Mouse (Mus musculus) neural tube, embryonic 11.5 days (tissue): ENCODE data around the gene Galnt6. TPM values are rescaled to one million over a fixed set of nuclear protein-coding genes. Genes with fewer than 3 reads are reported as not detected.

Experiments
- ATAC-seq: fragments of 200-750 bp; cut with Nextera tagmentation; 2 replicates; pipeline ENCODE4 v1.8.0; 2017; ENCODE audit warnings: moderate number of reproducible peaks, mild to moderate bottlenecking, moderate TSS enrichment, moderate library complexity; ENCODE audit not compliant: insufficient read depth, low FRiP score, low TSS enrichment
- DNase-seq: peaks from one replicate; pipeline ENCODE4 v3.0.0-alpha.2; 2015; ENCODE audit warnings: low spot score
- H3K27ac ChIP-seq: fragments of 300-500 bp; sonication (generic); 2 replicates; pipeline ENCODE4 v1.5.1; 2014; ENCODE audit warnings: low read depth, mild to moderate bottlenecking, low read length
- H3K27me3 ChIP-seq: fragments of 300-500 bp; sonication (generic); 2 replicates; pipeline ENCODE4 v1.6.1; 2014; ENCODE audit warnings: mild to moderate bottlenecking, low read length, mixed read lengths; ENCODE audit not compliant: control insufficient read depth, insufficient read depth
- H3K36me3 ChIP-seq: fragments of 300-500 bp; sonication (generic); 2 replicates; pipeline ENCODE4 v1.6.1; 2014; ENCODE audit warnings: mild to moderate bottlenecking, low read length, moderate library complexity, mixed read lengths; ENCODE audit not compliant: control insufficient read depth, insufficient read depth
- H3K4me1 ChIP-seq: fragments of 300-500 bp; sonication (generic); 2 replicates; pipeline ENCODE4 v1.6.1; 2014; ENCODE audit warnings: low read length, mixed read lengths; ENCODE audit not compliant: control insufficient read depth, insufficient read depth
- H3K4me2 ChIP-seq: fragments of 300-500 bp; sonication (generic); 2 replicates; pipeline ENCODE4 v1.6.1; 2014; ENCODE audit warnings: low read depth, mild to moderate bottlenecking, moderate library complexity
- H3K4me3 ChIP-seq: fragments of 300-500 bp; sonication (generic); 2 replicates; pipeline ENCODE4 v1.5.1; 2014; ENCODE audit warnings: low read depth, low read length
- H3K9ac ChIP-seq: fragments of 300-500 bp; sonication (generic); 2 replicates; pipeline ENCODE4 v1.6.1; 2014; ENCODE audit warnings: mild to moderate bottlenecking, low read length
- H3K9me3 ChIP-seq: fragments of 300-500 bp; sonication (generic); 2 replicates; pipeline ENCODE4 v1.6.1; 2016; ENCODE audit warnings: low read length; ENCODE audit not compliant: control insufficient read depth
- WGBS: fragments of 180-500 bp; shearing (Covaris S2); extraction: QIAGEN DNeasy Blood & Tissue Kit; methylation state at CpG from one replicate; pipeline ENCODE4 v1.1.7; 2014; 5-methylcytosine and 5-hydroxymethylcytosine counted together
- polyA plus RNA-seq: library from polyadenylated mRNA; unstranded; fragments of >200 nt; fragmentation: Nextera tagmentation; extraction: Ambion mirVana; gene quantifications from 2 replicates; pipeline ENCODE4 v1.2.1, GENCODE M21; 2014

Galnt6 gene
- polyA plus RNA-seq, 1 experiment from 2014 or later = 0.11 TPM

DNA sequence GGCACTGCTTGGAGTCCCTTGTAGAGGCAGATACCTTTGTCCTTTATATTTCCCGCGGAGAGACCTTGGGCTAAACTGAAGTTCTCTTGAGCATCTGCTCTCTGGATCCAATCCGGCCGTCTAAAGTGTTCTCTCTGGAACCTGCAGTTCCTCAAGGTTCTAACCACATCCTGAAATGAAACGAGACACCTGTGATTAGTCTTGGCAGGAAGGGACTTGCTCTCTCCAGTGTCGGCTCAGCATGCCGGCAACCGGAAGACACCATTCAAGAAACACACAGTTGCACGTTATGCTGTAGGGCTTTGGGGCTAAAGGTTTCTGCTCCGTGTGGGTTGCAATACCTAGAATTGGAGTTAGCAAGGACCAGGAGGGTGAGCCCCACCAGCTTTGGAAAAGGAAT, 9.1 kb downstream of the Galnt6 start:
- no peaks in the 10 kb centered on the region for H3K9me3 ChIP-seq
- no peak for DNase-seq

DNA sequence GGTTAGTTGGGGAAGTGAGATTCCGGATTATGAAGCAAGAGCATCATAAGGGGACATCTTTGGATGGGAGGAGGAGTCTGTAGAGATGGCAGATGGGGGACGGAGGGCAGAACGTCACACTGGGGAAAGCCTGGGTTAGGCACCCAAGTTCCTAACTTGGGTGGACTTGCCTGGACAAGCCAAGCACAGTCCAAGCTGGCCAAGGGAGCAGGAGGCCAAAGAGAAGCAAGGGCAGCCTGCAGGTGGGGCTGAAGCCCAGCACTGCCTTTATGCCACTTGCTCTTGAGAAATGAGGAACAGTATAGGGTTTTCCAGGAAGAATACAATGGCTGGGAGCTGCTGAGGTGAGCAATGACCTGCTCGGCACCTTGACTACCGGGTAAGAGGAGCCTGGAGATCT, 10.0 kb downstream of the Galnt6 start:
- DNase-seq (no peak), ATAC-seq (no peak)
- 93% methylated on average over 5 of the region's 5 CpGs for WGBS
- no peak overlapping the region for H3K27ac ChIP-seq
- no peaks in the 10 kb centered on the region for H3K4me1 ChIP-seq
- no peak overlapping the region for H3K9ac ChIP-seq
- H3K4me3 ChIP-seq = no peak overlapping the region
- no peaks in the 10 kb centered on the region for H3K9me3 ChIP-seq
- no peaks in the 10 kb centered on the region for H3K27me3 ChIP-seq
- H3K36me3 ChIP-seq = no peaks in the 10 kb centered on the region
- H3K4me2 ChIP-seq = no peak overlapping the region

More for the DNA sequence above, 9.1 kb downstream of the Galnt6 start:
- Histone ChIP-seq H3K4me3 (no peak overlapping the region), H3K27ac (no peak overlapping the region), H3K4me2 (no peak overlapping the region), H3K36me3 (no peaks in the 10 kb centered on the region), H3K4me1 (no peaks in the 10 kb centered on the region), H3K27me3 (no peaks in the 10 kb centered on the region), H3K9ac (no peak overlapping the region)
- WGBS = 85% methylated on average over 10 of the region's 10 CpGs
- no peak for ATAC-seq

DNA sequence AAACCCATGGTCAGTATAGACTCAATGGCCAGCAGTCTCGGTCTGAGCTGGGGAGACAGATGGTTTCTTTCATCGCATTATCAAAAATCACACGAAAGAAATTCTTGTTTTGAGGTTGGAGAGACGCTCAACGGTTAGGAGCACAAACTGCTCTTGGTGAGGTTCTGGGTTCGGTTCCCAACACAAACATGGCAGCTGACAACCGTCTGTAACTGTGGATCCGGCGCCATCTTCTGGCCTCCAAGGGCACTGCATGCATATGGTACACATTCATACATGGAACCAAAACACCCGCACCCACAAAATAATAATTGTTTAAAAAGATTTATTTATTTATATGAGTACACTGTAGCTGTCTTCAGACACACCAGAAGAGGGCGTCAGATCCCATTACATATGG, 10.6 kb downstream of the Galnt6 start:
- ATAC-seq (no peak), DNase-seq (no peak)
- no peak overlapping the region for H3K4me3 ChIP-seq
- H3K27me3 ChIP-seq = no peaks in the 10 kb centered on the region
- no peaks in the 10 kb centered on the region for H3K4me1 ChIP-seq
- H3K36me3 ChIP-seq = no peaks in the 10 kb centered on the region
- H3K27ac ChIP-seq = no peak overlapping the region
- WGBS = 78% methylated on average over 11 of the region's 11 CpGs
- no peaks in the 10 kb centered on the region for H3K9me3 ChIP-seq
- no peak overlapping the region for H3K4me2 ChIP-seq
- H3K9ac ChIP-seq = no peak overlapping the region

DNA sequence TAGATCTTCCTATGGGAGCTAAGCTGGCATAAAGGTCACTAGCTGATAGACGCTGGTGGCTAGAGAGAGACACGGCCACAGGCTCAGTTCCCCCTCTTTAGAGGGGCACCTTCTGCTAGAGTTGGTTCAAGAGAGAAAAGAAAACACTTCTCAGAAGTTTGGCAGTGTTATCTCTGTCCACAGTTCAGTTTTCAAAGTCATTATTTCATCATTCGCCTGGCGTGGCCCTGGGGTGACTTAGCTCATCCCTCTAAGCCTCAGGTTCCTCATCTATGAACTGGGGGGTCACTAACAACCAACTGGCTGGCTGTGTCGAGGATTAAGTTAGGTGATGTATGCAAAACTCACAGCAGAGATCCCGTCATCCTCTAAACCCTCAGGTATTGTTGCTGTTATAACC, 11.2 kb downstream of the Galnt6 start:
- ATAC-seq (no peak), DNase-seq (no peak)
- WGBS = 83% methylated on average over 6 of the region's 6 CpGs
- H3K4me1 ChIP-seq = no peaks in the 10 kb centered on the region
- H3K27me3 ChIP-seq = no peaks in the 10 kb centered on the region
- H3K27ac ChIP-seq = no peak overlapping the region
- no peak overlapping the region for H3K4me3 ChIP-seq
- H3K4me2 ChIP-seq = no peak overlapping the region
- H3K9ac ChIP-seq = no peak overlapping the region
- no peaks in the 10 kb centered on the region for H3K36me3 ChIP-seq
- no peaks in the 10 kb centered on the region for H3K9me3 ChIP-seq

DNA sequence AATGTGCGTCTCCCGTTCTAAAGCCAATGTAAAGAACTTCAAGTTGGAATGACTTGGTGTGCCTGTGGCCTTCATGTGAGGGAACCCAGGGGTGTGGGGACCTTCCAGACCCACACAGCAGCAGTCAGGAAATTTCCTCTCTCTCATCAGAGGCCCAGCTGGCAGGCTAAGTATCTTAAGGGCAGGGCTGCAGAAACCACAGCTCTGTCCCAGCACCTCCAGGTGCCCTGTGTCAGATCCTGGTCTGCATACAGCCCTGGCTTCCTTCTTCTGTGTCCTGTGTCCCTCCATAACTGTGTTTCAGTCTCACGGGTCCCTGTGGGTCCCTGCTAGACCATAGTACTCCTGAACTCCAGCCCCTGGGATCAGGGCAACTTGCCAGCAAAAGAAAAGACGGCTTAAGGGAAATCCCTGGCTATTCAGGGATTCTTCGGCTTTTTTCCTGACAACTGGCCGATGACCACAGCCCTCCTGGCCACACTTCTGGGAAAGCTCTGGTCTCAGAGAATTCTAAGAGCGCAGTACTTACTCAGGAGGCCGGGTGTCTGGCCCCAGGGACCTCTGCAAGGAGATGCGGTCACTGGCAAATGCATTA, 13.7 kb downstream of the Galnt6 start:
- Histone ChIP-seq H3K4me3 (no peak overlapping the region), H3K36me3 (no peaks in the 10 kb centered on the region), H3K9ac (no peak overlapping the region), H3K4me2 (no peak overlapping the region), H3K27me3 (no peaks in the 10 kb centered on the region), H3K27ac (no peak overlapping the region), H3K4me1 (no peaks in the 10 kb centered on the region), H3K9me3 (no peaks in the 10 kb centered on the region)
- no peak for ATAC-seq
- no peak for DNase-seq
- WGBS = 83% methylated on average over 9 of the region's 9 CpGs

DNA sequence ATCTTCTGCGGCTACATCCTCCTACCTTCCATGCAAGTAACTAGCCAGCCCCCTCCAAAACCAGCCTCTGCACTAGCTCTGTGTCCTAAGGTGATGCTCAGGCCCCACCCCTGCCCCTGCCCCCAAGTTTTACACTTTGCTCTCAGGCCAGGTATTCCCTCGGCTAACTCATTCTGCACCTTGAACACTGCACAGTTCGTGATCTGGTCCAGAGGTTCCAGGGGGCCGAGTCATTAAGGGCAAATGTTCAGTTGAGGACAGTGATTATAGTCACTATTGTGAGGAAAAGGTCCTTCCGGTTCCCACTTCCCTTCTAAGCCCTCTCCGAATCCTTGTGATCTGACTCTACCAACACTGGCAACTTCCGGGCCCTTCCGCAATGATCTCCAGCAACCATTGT, 14.7 kb downstream of the Galnt6 start:
- no peak overlapping the region for H3K27ac ChIP-seq
- H3K4me2 ChIP-seq = no peak overlapping the region
- no peaks in the 10 kb centered on the region for H3K4me1 ChIP-seq
- DNase-seq = no peak
- H3K9ac ChIP-seq = no peak overlapping the region
- no peak overlapping the region for H3K4me3 ChIP-seq
- no peaks in the 10 kb centered on the region for H3K27me3 ChIP-seq
- 90% methylated on average over 8 of the region's 8 CpGs for WGBS
- ATAC-seq = no peak
- no peaks in the 10 kb centered on the region for H3K36me3 ChIP-seq
- no peaks in the 10 kb centered on the region for H3K9me3 ChIP-seq

DNA sequence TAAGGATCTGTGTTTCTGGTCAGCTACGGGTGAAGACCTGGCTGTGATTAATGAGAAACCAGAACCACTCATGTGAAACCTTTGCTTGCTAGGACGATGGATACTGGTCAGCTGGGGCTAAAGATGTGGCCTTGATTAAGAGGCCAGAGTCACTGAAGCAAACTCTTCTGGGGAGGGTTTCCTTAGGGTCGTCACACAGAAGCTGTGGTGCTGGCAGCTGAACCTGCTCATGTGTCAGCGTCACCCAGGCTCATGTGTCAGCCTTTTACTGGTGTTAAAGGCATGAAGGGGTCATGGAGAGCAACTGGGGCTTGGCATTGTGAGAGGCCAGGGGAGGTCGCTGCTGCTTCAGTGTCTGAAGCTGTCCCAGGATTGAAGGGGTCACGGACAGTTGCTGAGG, 18.3 kb downstream of the Galnt6 start:
- Histone ChIP-seq H3K4me3 (no peak overlapping the region), H3K27ac (no peak overlapping the region), H3K27me3 (no peaks in the 10 kb centered on the region), H3K4me2 (no peak overlapping the region), H3K9ac (no peak overlapping the region), H3K36me3 (no peaks in the 10 kb centered on the region), H3K9me3 (no peaks in the 10 kb centered on the region), H3K4me1 (no peaks in the 10 kb centered on the region)
- ATAC-seq (no peak), DNase-seq (no peak)
- WGBS = 63% methylated on average over 6 of the region's 6 CpGs

DNA sequence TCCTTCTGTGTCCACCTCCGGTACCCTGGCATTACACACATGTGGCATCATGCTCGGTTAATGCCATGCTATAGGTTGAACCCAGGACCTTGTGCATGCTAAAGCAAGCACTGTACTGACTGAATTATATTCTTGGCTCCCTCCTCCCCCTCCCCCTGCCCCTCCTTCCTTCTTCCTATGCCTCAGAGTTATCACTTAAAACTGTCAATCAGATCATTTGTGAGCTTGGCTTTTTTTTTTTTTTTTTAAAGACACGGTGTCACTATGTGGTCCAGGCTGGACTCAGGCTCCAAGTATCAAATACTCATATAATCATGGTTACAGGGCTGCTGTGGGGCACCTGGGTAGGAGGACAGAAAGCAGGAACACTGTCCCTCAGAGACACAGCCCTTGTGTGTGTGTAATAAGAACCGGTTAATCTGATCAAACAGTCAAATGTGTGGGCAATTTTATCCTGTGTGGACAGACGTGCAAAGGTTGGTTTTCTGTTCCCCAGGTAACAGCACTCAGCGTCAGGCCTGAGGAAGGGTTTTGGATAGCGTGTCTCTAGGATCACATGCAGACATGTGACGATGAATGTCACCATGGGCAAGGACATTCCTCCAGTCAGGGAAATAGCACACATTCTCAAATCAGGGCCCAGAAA, 20.6 kb downstream of the Galnt6 start:
- H3K4me3 ChIP-seq = no peak overlapping the region
- no peak for ATAC-seq

DNA sequence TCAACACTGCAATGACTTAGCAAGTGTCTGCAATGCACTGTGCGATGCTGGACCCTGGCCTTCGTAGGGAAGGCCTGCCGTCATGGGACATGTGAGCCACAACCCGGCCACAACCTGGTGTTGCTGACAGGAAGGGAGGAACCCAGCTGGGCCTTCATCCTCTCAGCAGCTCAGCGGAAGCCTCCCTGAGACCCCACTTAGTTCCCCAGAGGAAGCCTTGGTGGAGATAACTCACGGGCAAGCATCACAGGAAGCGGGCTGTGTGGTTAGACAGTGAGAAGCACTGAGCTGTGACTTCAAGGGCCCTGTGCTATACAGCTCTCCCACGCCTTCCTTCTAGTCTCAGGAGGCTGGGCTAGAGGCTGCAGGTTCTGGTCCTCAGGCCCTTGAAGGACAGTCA, 22.9 kb downstream of the Galnt6 start:
- Histone ChIP-seq H3K4me2 (no peak overlapping the region), H3K9ac (no peak overlapping the region), H3K27ac (no peak overlapping the region), H3K27me3 (0 out of 2 replicates have a peak, but pooled peaks cover 5% of the 10 kb centered on the region), H3K9me3 (no peaks in the 10 kb centered on the region), H3K4me3 (no peak overlapping the region), H3K4me1 (no peaks in the 10 kb centered on the region), H3K36me3 (no peaks in the 10 kb centered on the region)
- ATAC-seq (no peak), DNase-seq (no peak)
- 64% methylated on average over 8 of the region's 8 CpGs for WGBS

More for the DNA sequence above, 20.6 kb downstream of the Galnt6 start:
- Histone ChIP-seq H3K9me3 (no peaks in the 10 kb centered on the region), H3K9ac (no peak overlapping the region), H3K4me1 (no peaks in the 10 kb centered on the region), H3K27ac (no peak overlapping the region), H3K27me3 (0 out of 2 replicates have a peak, but pooled peaks cover 2% of the 10 kb centered on the region), H3K4me2 (no peak overlapping the region), H3K36me3 (no peaks in the 10 kb centered on the region)
- DNase-seq = no peak
- WGBS = 90% methylated on average over 8 of the region's 8 CpGs
